Mouse (Mus musculus) right cerebral cortex, postnatal 10 days (tissue): ENCODE measurements around the gene Neb.

Source experiments
- DNase-seq, 2 experiments: peaks; one replicate each; pipeline ENCODE4 v3.0.0; 2021; ENCODE audit warnings: low spot score in 2 of 2

Neb gene

GRCm38 (mm10) chr2:52374706-52375105 lies 3.6 kb downstream of the Neb start:
- no peak for DNase-seq

DNA sequence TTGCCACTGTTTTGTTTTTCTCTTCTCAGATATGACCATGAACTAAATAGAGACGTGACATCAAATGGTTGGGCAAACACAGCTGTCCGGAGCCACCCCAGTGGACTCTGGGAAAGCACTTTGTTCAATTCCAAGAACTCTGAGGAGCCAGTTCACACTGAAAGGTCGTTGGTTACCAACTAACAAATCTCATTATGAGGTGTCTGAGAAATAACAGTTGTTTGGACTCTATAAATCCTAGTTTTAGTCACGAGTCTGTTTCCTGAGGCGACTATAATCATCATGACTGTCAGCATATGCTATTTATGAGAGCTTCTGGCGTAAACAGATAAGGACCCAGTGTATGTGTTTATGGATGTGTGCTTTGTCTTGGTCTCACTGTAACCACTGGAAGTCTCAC lies 5.8 kb downstream of the Neb start:
- no peak for DNase-seq

DNA sequence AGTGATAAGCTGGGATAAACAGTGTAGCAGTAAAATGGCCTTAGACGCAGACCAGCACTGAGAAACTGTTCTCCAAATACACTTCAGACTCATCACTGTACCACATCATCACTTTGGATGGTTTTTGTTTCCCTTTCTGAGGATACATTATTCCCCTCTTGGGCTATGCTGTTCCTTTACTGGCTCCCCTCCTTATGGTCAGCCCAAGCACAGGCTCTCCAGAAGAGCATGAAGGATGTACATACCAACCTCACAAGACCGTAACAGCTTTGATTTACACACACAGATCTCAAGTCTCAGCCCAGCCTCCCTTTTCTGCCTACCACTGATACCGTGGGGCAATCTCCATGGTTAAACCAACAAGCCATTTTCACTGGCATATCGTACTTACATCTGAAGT lies 6.2 kb downstream of the Neb start:
- no peak for DNase-seq

DNA sequence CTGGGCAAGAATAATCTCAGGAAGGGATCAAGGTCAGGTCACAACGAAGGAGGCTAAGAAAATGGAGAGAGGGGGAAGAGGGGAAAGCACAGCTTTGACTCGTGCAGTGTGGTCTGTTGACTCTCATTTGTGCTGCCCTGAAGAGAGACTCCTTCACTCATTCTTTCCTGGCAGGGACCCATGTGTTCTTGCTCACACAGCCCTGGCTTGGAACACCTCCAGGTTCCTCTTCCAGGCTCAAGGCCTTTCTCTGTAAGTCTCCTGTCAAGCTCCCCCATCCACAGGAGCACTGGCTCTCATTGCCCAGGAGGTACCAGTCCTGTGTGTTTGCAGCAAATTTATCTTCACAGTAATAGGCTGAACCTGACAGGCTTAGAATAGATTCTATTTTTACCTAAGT lies 7.2 kb downstream of the Neb start:
- DNase-seq: no peak

DNA sequence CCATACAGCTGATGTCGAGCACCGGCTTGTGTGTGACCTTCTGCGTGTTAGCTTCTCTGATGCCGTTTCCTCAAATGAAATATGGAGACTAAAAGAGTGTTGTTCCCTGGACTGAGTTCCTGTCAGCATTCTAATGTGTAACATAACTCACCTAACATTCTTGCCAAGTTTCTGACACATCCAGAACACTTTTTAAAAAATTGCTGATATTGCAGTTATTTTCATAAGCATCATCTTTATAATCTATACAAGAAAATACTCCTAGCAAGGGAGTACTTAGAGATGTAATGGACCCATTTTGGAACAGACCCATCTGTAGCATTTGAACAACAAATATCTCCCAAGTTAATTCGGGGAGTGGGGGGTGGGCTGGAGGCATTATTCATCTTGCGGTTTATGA lies 8.7 kb downstream of the Neb start:
- DNase-seq: no peak

- DNase-seq: no peak
These were observed 10.6 kb downstream of the Neb start for GRCm38 (mm10) chr2:52367665-52368064.

GRCm38 (mm10) chr2:52367248-52367647 lies 11.0 kb downstream of the Neb start:
- no peak for DNase-seq

DNA sequence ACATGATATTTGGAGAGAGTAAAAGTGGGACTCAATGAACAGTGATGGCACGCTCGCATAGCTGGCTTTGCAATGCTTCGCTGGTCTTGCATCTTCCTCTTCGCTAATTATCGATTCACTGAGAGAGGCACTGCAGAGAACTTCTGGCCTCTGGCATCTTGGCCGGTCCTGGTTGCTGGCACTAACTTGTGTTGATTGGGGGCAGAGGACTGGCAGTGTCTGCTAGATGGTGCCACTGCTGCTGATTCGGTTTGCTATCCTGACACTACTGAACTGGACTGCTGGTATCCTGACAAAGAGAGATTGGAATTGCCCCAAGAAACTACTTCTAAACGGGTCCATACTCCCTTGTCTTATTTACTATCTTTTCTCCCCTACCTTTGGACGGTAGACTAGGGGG lies 17.2 kb downstream of the Neb start:
- DNase-seq: no peak

GRCm38 (mm10) chr2:52359722-52360121 lies 18.6 kb downstream of the Neb start:
- no peak for DNase-seq

DNA sequence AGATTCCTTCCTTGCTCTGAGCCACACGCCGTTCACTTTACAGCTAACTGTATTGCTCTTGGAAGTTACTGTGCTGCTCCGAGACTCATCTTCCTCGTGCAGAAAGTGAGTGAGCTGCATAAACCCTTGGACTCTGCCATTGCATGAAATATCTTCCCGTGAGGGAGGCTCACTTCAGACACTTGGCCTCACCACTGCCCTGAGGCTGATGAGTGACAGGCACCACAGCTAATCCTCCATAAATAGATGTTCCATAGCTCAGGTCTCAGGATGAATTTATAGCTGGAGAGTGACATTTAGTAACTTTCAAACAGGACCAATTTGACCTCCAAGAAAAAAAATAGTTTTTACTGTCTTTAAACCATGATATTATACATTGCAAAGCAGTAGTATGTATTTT lies 20.1 kb downstream of the Neb start:
- DNase-seq: no peak

DNA sequence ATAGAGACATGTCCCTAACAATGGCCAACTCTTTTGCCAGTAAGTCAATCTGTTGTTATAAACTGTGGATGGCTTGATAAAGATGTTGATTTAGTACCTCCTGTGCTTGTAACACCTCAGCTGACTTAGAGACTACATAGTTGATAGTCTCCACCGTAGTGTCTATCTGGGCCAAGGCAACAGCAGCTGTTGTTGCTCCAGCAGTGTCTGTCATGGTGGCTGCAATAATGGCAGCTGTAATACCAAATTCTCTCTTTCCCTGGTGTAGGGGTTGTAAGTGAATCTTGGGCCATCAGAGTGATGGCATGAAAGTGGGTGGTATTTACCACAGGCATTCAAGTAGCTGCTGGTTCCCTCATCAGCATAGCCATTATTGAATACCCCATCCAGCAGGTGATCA lies 27.2 kb downstream of the Neb start:
- no peak for DNase-seq

GRCm38 (mm10) chr2:52340990-52341389 lies 37.3 kb downstream of the Neb start:
- DNase-seq: no peak

- DNase-seq: no peak
These were observed 42.7 kb downstream of the Neb start for GRCm38 (mm10) chr2:52335556-52335955.

- DNase-seq: no peak
These were observed 43.2 kb downstream of the Neb start for GRCm38 (mm10) chr2:52335087-52335486.

DNA sequence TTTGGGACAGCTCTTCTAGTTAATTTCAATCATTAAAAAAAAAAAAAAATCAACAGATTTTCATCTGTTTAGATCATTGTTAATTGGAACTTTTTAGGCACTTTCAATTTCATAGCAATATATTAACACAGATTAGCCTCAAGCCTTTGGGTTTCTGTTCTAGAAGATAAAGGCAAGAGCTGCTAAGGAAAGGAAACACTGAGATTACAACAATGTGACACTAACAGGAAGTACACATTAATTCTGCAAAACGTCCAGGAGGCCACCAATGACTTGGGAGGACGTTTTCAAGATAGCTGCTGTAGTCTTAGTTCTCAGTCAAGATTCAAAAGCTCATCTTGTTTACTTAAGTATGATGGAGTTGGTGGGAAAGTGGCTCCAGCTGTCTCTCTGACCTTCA lies 44.7 kb downstream of the Neb start:
- no peak for DNase-seq

DNA sequence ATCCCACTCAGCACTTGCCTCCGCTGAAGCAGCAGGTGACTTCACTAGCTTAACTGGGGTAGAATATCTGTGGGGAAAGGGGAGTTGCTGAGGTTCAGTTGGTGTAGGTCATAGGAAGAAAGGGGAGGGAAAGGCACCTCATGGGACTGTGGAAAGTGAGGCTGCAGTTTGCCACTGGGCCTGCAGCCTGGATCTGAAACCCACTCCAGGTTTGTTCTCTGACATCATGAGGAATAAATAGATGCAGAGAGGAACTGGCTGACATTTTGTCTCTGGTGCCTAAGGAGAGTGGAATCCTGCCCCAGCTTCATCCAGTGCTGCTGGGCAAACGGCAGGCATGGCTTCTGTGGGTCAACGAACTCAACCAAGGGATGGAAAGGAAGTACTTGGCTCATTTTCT lies 46.5 kb downstream of the Neb start:
- DNase-seq: no peak

DNA sequence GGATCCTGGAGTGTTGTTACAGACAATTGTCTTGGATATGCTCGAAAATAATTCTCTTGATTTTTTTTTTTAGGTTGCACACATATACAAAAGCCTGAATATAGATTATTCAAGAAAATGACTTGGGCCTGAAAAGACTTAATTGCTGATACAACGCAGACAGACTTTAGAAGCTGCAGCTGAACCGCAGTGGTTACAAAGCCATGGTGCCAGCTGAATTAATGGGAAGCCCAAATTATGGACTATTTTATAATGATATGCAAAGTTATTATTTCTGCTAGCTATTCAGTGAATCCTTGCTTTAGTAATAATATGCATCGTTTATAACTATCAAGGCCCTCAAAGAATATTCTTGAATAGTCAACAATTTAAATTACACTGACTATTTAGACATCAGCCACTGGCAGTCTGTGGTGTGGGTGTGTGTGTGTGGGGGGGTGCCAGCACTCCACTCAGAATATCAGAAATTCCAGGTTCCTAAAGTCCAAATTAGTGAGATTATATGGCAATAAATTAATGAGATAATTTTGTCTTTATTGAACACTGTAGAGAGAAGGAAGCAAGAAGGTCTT lies 50.9 kb downstream of the Neb start:
- DNase-seq: no peak

- DNase-seq: no peak
These were observed 56.4 kb downstream of the Neb start for GRCm38 (mm10) chr2:52321866-52322265.

GRCm38 (mm10) chr2:52320175-52320574 lies 58.1 kb downstream of the Neb start:
- DNase-seq: no peak

- DNase-seq: no peak
These were observed 59.2 kb downstream of the Neb start for GRCm38 (mm10) chr2:52319020-52319567.

DNA sequence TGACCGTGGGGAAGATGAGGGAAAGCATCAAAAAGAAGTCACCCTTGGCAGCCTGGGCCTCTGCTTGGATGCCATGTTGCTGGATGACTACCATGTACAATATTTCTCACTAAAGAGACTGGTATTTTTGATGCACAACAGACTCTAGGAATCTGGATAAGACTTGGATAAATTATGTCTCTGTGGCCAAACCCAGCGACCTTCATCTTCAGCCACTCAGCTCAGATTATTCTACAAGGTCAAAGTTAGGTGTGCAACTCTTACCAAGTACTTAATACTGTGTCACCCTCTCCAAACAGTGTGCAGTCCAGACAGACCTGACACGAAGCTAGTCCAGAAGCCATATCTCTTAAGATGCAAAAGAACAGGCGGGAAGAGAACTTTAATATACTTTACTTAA lies 60.8 kb downstream of the Neb start:
- DNase-seq: no peak

- no peak for DNase-seq
These were observed 62.5 kb downstream of the Neb start for GRCm38 (mm10) chr2:52315737-52316136.

GRCm38 (mm10) chr2:52314922-52315730 lies 63.1 kb downstream of the Neb start:
- no peak for DNase-seq
